Comparison of ENCODE assay signal across 23 mouse cellular contexts in genomic region chr19:17643128-17643797, GRCm38 (mm10).
DNase-seq lines count a peak whose midpoint lies in the region; ATAC-seq and TF ChIP-seq lines count a peak whose summit lies in the region.
"Had no signal": no experiment of that assay in that cellular context is flagged by ENCODE, and none has a peak within 500 bp of the region (broad histone marks: within the 10 kb centered on the region; RNA-seq: fewer than 3 reads in every experiment).

No protein-coding gene starts in this region.

- H3K4me1 ChIP-seq in forebrain, postnatal 0 days (ENCODE audit: insufficient read depth), result no peaks in the 10 kb centered on the region
- no peaks in the 10 kb centered on the region for H3K4me1 ChIP-seq in forebrain, embryonic 12.5 days
- H3K4me1 ChIP-seq in limb, embryonic 10.5 days, result peaks cover 7% of the 10 kb centered on the region; the same call in 1 of the 2 replicates
- H3K4me1 ChIP-seq: intestine, embryonic 15.5 days; limb, embryonic 13.5 days; neural tube, embryonic 15.5 days; stomach, embryonic 15.5 days had no signal

- WGBS in forebrain, postnatal 0 days, result 59% methylated on average over 3 of the region's 3 CpGs
- WGBS in forebrain, embryonic 12.5 days, result 73% methylated on average over 3 of the region's 3 CpGs
- WGBS in limb, embryonic 10.5 days, result 88% methylated on average over 3 of the region's 3 CpGs

- no peak overlapping the region for H3K4me2 ChIP-seq in forebrain, postnatal 0 days (ENCODE audit: low read depth)
- H3K4me2 ChIP-seq in forebrain, embryonic 12.5 days, result no peak overlapping the region
- H3K4me2 ChIP-seq: intestine, embryonic 15.5 days; limb, embryonic 13.5 days; neural tube, embryonic 15.5 days; stomach, embryonic 15.5 days had no signal

- 0 out of 2 replicates have a peak, but pooled peaks have one; percentile 8 for TF ChIP-seq CTCF in forebrain, postnatal 0 days (IDR thresholded peaks at IDR 0.05; ENCODE audit: low read depth)
- peak; percentile 16 for TF ChIP-seq CTCF in left cerebral cortex, adult 2 months (IDR thresholded peaks at IDR 0.05)

- no peak overlapping the region for H3K27ac ChIP-seq in forebrain, postnatal 0 days (ENCODE audit: low read depth, low read length)
- no peak overlapping the region for H3K27ac ChIP-seq in forebrain, embryonic 12.5 days
- H3K27ac ChIP-seq in left cerebral cortex, adult 2 months, result no peak overlapping the region
- no peak overlapping the region for H3K27ac ChIP-seq in limb, embryonic 10.5 days
- H3K27ac ChIP-seq: intestine, embryonic 15.5 days; limb, embryonic 13.5 days; macrophage; neural tube, embryonic 15.5 days; stomach, embryonic 15.5 days had no signal

- H3K4me3 ChIP-seq in forebrain, postnatal 0 days (ENCODE audit: low read depth, low read length), result no peak overlapping the region
- no peak overlapping the region for H3K4me3 ChIP-seq in forebrain, embryonic 12.5 days (replicated peaks)
- no peak overlapping the region for H3K4me3 ChIP-seq in left cerebral cortex, adult 2 months
- H3K4me3 ChIP-seq in limb, embryonic 10.5 days, result no peak overlapping the region
- H3K4me3 ChIP-seq: erythroblast, embryonic 14.5 days; intestine, embryonic 15.5 days; limb, embryonic 13.5 days; neural tube, embryonic 15.5 days; stomach, embryonic 15.5 days had no signal

- DNase-seq in forebrain, postnatal 0 days, result no peak
- no peak for DNase-seq in left cerebral cortex, adult 2 months (ENCODE audit: extremely low spot score in 1 of 2, low spot score in 2 of 2)
- DNase-seq in left cerebral cortex, adult 9 months (ENCODE audit: low spot score in 2 of 2), result no peak
- DNase-seq in Muller cell, postnatal 12 days (ENCODE audit: inconsistent ontology term), result peak; percentile 85
- DNase-seq in adrenal gland, postnatal 36 days, result peak; percentile 43 to 59
- no peak for DNase-seq in adipocyte (ENCODE audit: low spot score)
- no peak for DNase-seq in limb, embryonic 10.5 days (ENCODE audit: low spot score)
- DNase-seq: cerebellum, adult 8-10 months; gastrocnemius, postnatal 14 days; heart, postnatal 10 days; kidney, postnatal 25 days; layer of hippocampus, postnatal 36 days; right cerebral cortex, adult 18-20 months; spleen, adult 18-20 months; thymus, postnatal 14 days had no signal

- H3K27me3 ChIP-seq in forebrain, postnatal 0 days (ENCODE audit: insufficient read depth, low read length), result no peaks in the 10 kb centered on the region
- no peaks in the 10 kb centered on the region for H3K27me3 ChIP-seq in forebrain, embryonic 12.5 days
- 0 out of 2 replicates have a peak, but pooled peaks cover 3% of the 10 kb centered on the region for H3K27me3 ChIP-seq in limb, embryonic 10.5 days (ENCODE audit: low read depth, poor library complexity, severe bottlenecking)
- H3K27me3 ChIP-seq: intestine, embryonic 15.5 days; neural tube, embryonic 15.5 days; stomach, embryonic 15.5 days had no signal

- no peak overlapping the region for H3K9ac ChIP-seq in forebrain, postnatal 0 days
- H3K9ac ChIP-seq in forebrain, embryonic 12.5 days, result no peak overlapping the region
- H3K9ac ChIP-seq: intestine, embryonic 15.5 days; limb, embryonic 13.5 days; neural tube, embryonic 15.5 days; stomach, embryonic 15.5 days had no signal

- ATAC-seq in forebrain, postnatal 0 days, result no peak; the same call in 1 of the 2 replicates
- ATAC-seq in forebrain, embryonic 12.5 days (ENCODE audit: low FRiP score), result no peak
- ATAC-seq: intestine, embryonic 15.5 days had no signal

- H3K36me3 ChIP-seq in forebrain, postnatal 0 days (ENCODE audit: insufficient read depth), result no peaks in the 10 kb centered on the region
- H3K36me3 ChIP-seq in forebrain, embryonic 12.5 days (replicated peaks), result no peaks in the 10 kb centered on the region
- H3K36me3 ChIP-seq in limb, embryonic 10.5 days, result 0 out of 2 replicates have a peak, but pooled peaks cover 2% of the 10 kb centered on the region
- H3K36me3 ChIP-seq: G1E; intestine, embryonic 15.5 days; neural tube, embryonic 15.5 days; stomach, embryonic 15.5 days had no signal

- no peaks in the 10 kb centered on the region for H3K9me3 ChIP-seq in forebrain, postnatal 0 days (ENCODE audit: low read length)
- H3K9me3 ChIP-seq in forebrain, embryonic 12.5 days, result no peaks in the 10 kb centered on the region
- no peaks in the 10 kb centered on the region for H3K9me3 ChIP-seq in limb, embryonic 10.5 days (replicated peaks)
- H3K9me3 ChIP-seq: G1E; intestine, embryonic 15.5 days; limb, embryonic 13.5 days; neural tube, embryonic 15.5 days; stomach, embryonic 15.5 days had no signal

- intact Hi-C loops in left cerebral cortex, adult 2 months (cut with DNase I), result no loop called here

Comparison
In these comparisons a context has a peak if more than half of its experiments do, and no peak if none do; other contexts are left out.
1. DNase-seq: peak in Muller cell, postnatal 12 days (single experiment) and adrenal gland, postnatal 36 days (2 of 2); none in forebrain, postnatal 0 days (single experiment), left cerebral cortex, adult 2 months (0 of 2), left cerebral cortex, adult 9 months (0 of 2), adipocyte (single experiment) and limb, embryonic 10.5 days (single experiment).